Mouse (Mus musculus): Measurements from ENCODE around the gene Hecw1. TPM values are rescaled to one million over a fixed set of nuclear protein-coding genes. Genes with fewer than 3 reads are reported as not detected.

Hecw1 gene
- polyA plus RNA-seq, 1 experiment from 2014 or later, result 0.42 TPM

- no peak for DNase-seq (ENCODE audit: low spot score)
- Histone ChIP-seq H3K36me3 (ENCODE audit: control insufficient read depth, insufficient read depth, low read length) (no peaks in the 10 kb centered on the region), H3K27ac (replicated peaks) (no peak overlapping the region), H3K4me2 (replicated peaks; ENCODE audit: low read depth) (no peak overlapping the region), H3K4me3 (ENCODE audit: low read depth, low read length) (no peak overlapping the region), H3K9me3 (ENCODE audit: control insufficient read depth, low read length) (no peaks in the 10 kb centered on the region), H3K27me3 (ENCODE audit: control insufficient read depth, insufficient read depth, low read length) (no peaks in the 10 kb centered on the region), H3K9ac (ENCODE audit: low read length) (no peak overlapping the region), H3K4me1 (replicated peaks; ENCODE audit: control insufficient read depth, insufficient read depth) (no peaks in the 10 kb centered on the region)
- 60% methylated on average over 2 of the region's 2 CpGs for WGBS
- no peak for ATAC-seq (ENCODE audit: low FRiP score, low TSS enrichment)
- no peak for TF ChIP-seq CTCF (IDR thresholded peaks at IDR 0.05; ENCODE audit: low read depth)
Observed at GRCm38 (mm10) chr13:14457043-14457442, 66.0 kb downstream of the Hecw1 start.

GRCm38 (mm10) chr13:14439540-14439939 is 83.5 kb downstream of the Hecw1 start:
- H3K9me3 ChIP-seq (ENCODE audit: control insufficient read depth, low read length), result no peaks in the 10 kb centered on the region
- H3K4me1 ChIP-seq (replicated peaks; ENCODE audit: control insufficient read depth, insufficient read depth), result no peaks in the 10 kb centered on the region
- ATAC-seq (ENCODE audit: low FRiP score, low TSS enrichment), result no peak
- H3K4me3 ChIP-seq (ENCODE audit: low read depth, low read length), result no peak overlapping the region
- no peak overlapping the region for H3K27ac ChIP-seq (replicated peaks)
- no peak overlapping the region for H3K9ac ChIP-seq (ENCODE audit: low read length)
- H3K27me3 ChIP-seq (ENCODE audit: control insufficient read depth, insufficient read depth, low read length), result no peaks in the 10 kb centered on the region
- TF ChIP-seq CTCF (IDR thresholded peaks at IDR 0.05; ENCODE audit: low read depth) (no peak), EP300 (optimal IDR thresholded peaks at IDR 0.05) (no peak)
- no peak for DNase-seq (ENCODE audit: low spot score)
- H3K36me3 ChIP-seq (ENCODE audit: control insufficient read depth, insufficient read depth, low read length), result no peaks in the 10 kb centered on the region
- no peak overlapping the region for H3K4me2 ChIP-seq (replicated peaks; ENCODE audit: low read depth)

- no peak overlapping the region for H3K9ac ChIP-seq (ENCODE audit: low read length)
- H3K4me3 ChIP-seq (ENCODE audit: low read depth, low read length), result no peak overlapping the region
- ATAC-seq (ENCODE audit: low FRiP score, low TSS enrichment) (no peak), DNase-seq (ENCODE audit: low spot score) (no peak)
- no peak for TF ChIP-seq EP300 (optimal IDR thresholded peaks at IDR 0.05)
- no peak for TF ChIP-seq CTCF (IDR thresholded peaks at IDR 0.05; ENCODE audit: low read depth)
- no peaks in the 10 kb centered on the region for H3K27me3 ChIP-seq (ENCODE audit: control insufficient read depth, insufficient read depth, low read length)
- no peaks in the 10 kb centered on the region for H3K9me3 ChIP-seq (ENCODE audit: control insufficient read depth, low read length)
- no peak overlapping the region for H3K27ac ChIP-seq (replicated peaks)
- 86% methylated on average over 6 of the region's 6 CpGs for WGBS
- H3K4me1 ChIP-seq (replicated peaks; ENCODE audit: control insufficient read depth, insufficient read depth), result no peaks in the 10 kb centered on the region
- H3K4me2 ChIP-seq (replicated peaks; ENCODE audit: low read depth), result no peak overlapping the region
- no peaks in the 10 kb centered on the region for H3K36me3 ChIP-seq (ENCODE audit: control insufficient read depth, insufficient read depth, low read length)
Observed at GRCm38 (mm10) chr13:14428845-14429553, 94.0 kb downstream of the Hecw1 start.

- 57% methylated on average over 2 of the region's 2 CpGs for WGBS
- TF ChIP-seq CTCF (IDR thresholded peaks at IDR 0.05; ENCODE audit: low read depth), result no peak
- TF ChIP-seq EP300 (optimal IDR thresholded peaks at IDR 0.05), result no peak
- H3K4me1 ChIP-seq (replicated peaks; ENCODE audit: control insufficient read depth, insufficient read depth), result no peaks in the 10 kb centered on the region
- H3K9me3 ChIP-seq (ENCODE audit: control insufficient read depth, low read length), result no peaks in the 10 kb centered on the region
- no peaks in the 10 kb centered on the region for H3K27me3 ChIP-seq (ENCODE audit: control insufficient read depth, insufficient read depth, low read length)
- DNase-seq (ENCODE audit: low spot score) (no peak), ATAC-seq (ENCODE audit: low FRiP score, low TSS enrichment) (no peak)
- H3K9ac ChIP-seq (ENCODE audit: low read length), result no peak overlapping the region
- H3K4me3 ChIP-seq (ENCODE audit: low read depth, low read length), result no peak overlapping the region
- H3K36me3 ChIP-seq (ENCODE audit: control insufficient read depth, insufficient read depth, low read length), result no peaks in the 10 kb centered on the region
- no peak overlapping the region for H3K4me2 ChIP-seq (replicated peaks; ENCODE audit: low read depth)
- no peak overlapping the region for H3K27ac ChIP-seq (replicated peaks)
Observed at GRCm38 (mm10) chr13:14424836-14425235, 98.2 kb downstream of the Hecw1 start.

GRCm38 (mm10) chr13:14413405-14413804 is 109.6 kb downstream of the Hecw1 start:
- Histone ChIP-seq H3K27ac (replicated peaks) (no peak overlapping the region), H3K9me3 (ENCODE audit: control insufficient read depth, low read length) (no peaks in the 10 kb centered on the region), H3K4me1 (replicated peaks; ENCODE audit: control insufficient read depth, insufficient read depth) (no peaks in the 10 kb centered on the region), H3K4me3 (ENCODE audit: low read depth, low read length) (no peak overlapping the region), H3K9ac (ENCODE audit: low read length) (no peak overlapping the region), H3K27me3 (ENCODE audit: control insufficient read depth, insufficient read depth, low read length) (no peaks in the 10 kb centered on the region), H3K36me3 (ENCODE audit: control insufficient read depth, insufficient read depth, low read length) (no peaks in the 10 kb centered on the region), H3K4me2 (replicated peaks; ENCODE audit: low read depth) (no peak overlapping the region)
- DNase-seq (ENCODE audit: low spot score) (no peak), ATAC-seq (ENCODE audit: low FRiP score, low TSS enrichment) (no peak)
- TF ChIP-seq CTCF (IDR thresholded peaks at IDR 0.05; ENCODE audit: low read depth) (no peak), EP300 (optimal IDR thresholded peaks at IDR 0.05) (no peak)
- 82% methylated on average over 1 of the region's 1 CpGs for WGBS

GRCm38 (mm10) chr13:14374470-14374869 is 148.6 kb downstream of the Hecw1 start:
- H3K27me3 ChIP-seq (ENCODE audit: control insufficient read depth, insufficient read depth, low read length), result no peaks in the 10 kb centered on the region
- no peak overlapping the region for H3K27ac ChIP-seq (replicated peaks)
- H3K4me1 ChIP-seq (replicated peaks; ENCODE audit: control insufficient read depth, insufficient read depth), result no peaks in the 10 kb centered on the region
- no peak for ATAC-seq (ENCODE audit: low FRiP score, low TSS enrichment)
- no peak for TF ChIP-seq EP300 (optimal IDR thresholded peaks at IDR 0.05)
- TF ChIP-seq CTCF (IDR thresholded peaks at IDR 0.05; ENCODE audit: low read depth), result no peak
- DNase-seq (ENCODE audit: low spot score), result no peak
- no peaks in the 10 kb centered on the region for H3K36me3 ChIP-seq (ENCODE audit: control insufficient read depth, insufficient read depth, low read length)
- no peak overlapping the region for H3K4me2 ChIP-seq (replicated peaks; ENCODE audit: low read depth)
- no peaks in the 10 kb centered on the region for H3K9me3 ChIP-seq (ENCODE audit: control insufficient read depth, low read length)
- H3K9ac ChIP-seq (ENCODE audit: low read length), result no peak overlapping the region
- no peak overlapping the region for H3K4me3 ChIP-seq (ENCODE audit: low read depth, low read length)
